Mouse (Mus musculus) liver, adult 2 months (tissue): ENCODE data around the gene Iqca. TPM values are rescaled to one million over a fixed set of nuclear protein-coding genes. Genes with fewer than 3 reads are reported as not detected.

Experiments used
- DNase-seq: peaks from one replicate; pipeline ENCODE4 v3.0.0-alpha.2; 2011; ENCODE audit warnings: low read depth, low spot score; ENCODE audit errors: extremely low read depth
- H3K27ac ChIP-seq: fragments of 200-500 bp; replicated peaks from 2 replicates; pipeline ENCODE4 v1.5.1; 2012; ENCODE audit warnings: low read depth, mild to moderate bottlenecking, control low read depth, inconsistent platforms, low read length; ENCODE audit not compliant: insufficient read depth
- H3K27me3 ChIP-seq: fragments of 200-500 bp; 2 replicates; pipeline ENCODE4 v1.6.1; 2012; ENCODE audit warnings: mild to moderate bottlenecking, moderate library complexity, low read length, inconsistent platforms; ENCODE audit not compliant: control insufficient read depth, insufficient read depth
- H3K36me3 ChIP-seq: fragments of 200-500 bp; 2 replicates; pipeline ENCODE4 v1.6.1; 2012; ENCODE audit warnings: low read length, inconsistent platforms; ENCODE audit not compliant: control insufficient read depth, insufficient read depth
- H3K4me1 ChIP-seq: fragments of 200-500 bp; 2 replicates; pipeline ENCODE4 v1.6.1; 2011; ENCODE audit warnings: low read length; ENCODE audit not compliant: control insufficient read depth, insufficient read depth
- H3K4me3 ChIP-seq: fragments of 200-500 bp; 2 replicates; pipeline ENCODE4 v1.5.1; 2011; ENCODE audit warnings: low read depth, mild to moderate bottlenecking, control low read depth, low read length, moderate library complexity; ENCODE audit not compliant: insufficient read depth
- H3K79me2 ChIP-seq: fragments of 200-500 bp; 2 replicates; pipeline ENCODE4 v1.6.1; 2012; ENCODE audit warnings: inconsistent platforms, mild to moderate bottlenecking, low read length, moderate library complexity; ENCODE audit not compliant: control insufficient read depth, insufficient read depth
- H3K9ac ChIP-seq: fragments of 200-500 bp; 2 replicates; pipeline ENCODE4 v1.6.1; 2012; ENCODE audit warnings: low read depth, mild to moderate bottlenecking, control low read depth, inconsistent platforms, low read length
- CTCF ChIP-seq: fragments of 200-500 bp; IDR thresholded peaks from 2 replicates; pipeline ENCODE4 v1.5.1; 2011; ENCODE audit warnings: low read depth, low read length, control low read depth
- POLR2A ChIP-seq: fragments of 200-500 bp; IDR thresholded peaks from 2 replicates; pipeline ENCODE4 v1.6.1; 2011; ENCODE audit warnings: low read length, control low read depth; ENCODE audit not compliant: insufficient read depth; ENCODE audit errors: extremely low read depth
- WGBS: fragments of 180-500 bp; shearing (Covaris S2); methylation state at CpG from one replicate; pipeline ENCODE4 v1.1.7; 2018; 5-methylcytosine and 5-hydroxymethylcytosine counted together
- polyA plus RNA-seq: library from polyadenylated mRNA; depleted of rRNA; stranded (reverse); fragments of >200 nt; gene quantifications from 2 replicates; pipeline ENCODE4 v1.2.3, GENCODE M21; 2012
- total RNA-seq: library from RNA; depleted of rRNA; stranded (reverse); fragments of >200 nt; gene quantifications from 2 replicates; pipeline ENCODE4 v1.2.3, GENCODE M21; 2014

Iqca gene
- total and polyA plus RNA-seq, 2 experiments: not detected

GRCm38 (mm10) chr1:90132402-90132801, 20.8 kb downstream of the Iqca start:
- H3K27ac ChIP-seq: no peak overlapping the region
- WGBS: 82% methylated on average over 11 of the region's 11 CpGs

GRCm38 (mm10) chr1:90131982-90132381, 21.2 kb downstream of the Iqca start:
- Histone ChIP-seq H3K27me3 (no peaks in the 10 kb centered on the region), H3K4me3 (no peak overlapping the region), H3K79me2 (no peaks in the 10 kb centered on the region), H3K27ac (no peak overlapping the region), H3K4me1 (no peaks in the 10 kb centered on the region), H3K36me3 (no peaks in the 10 kb centered on the region), H3K9ac (no peak overlapping the region)
- 80% methylated on average over 7 of the region's 7 CpGs for WGBS
- no peak for DNase-seq
- no peak for TF ChIP-seq POLR2A
- TF ChIP-seq CTCF: no peak

More at GRCm38 (mm10) chr1:90132402-90132801, 20.8 kb downstream of the Iqca start:
- Histone ChIP-seq H3K4me1 (no peaks in the 10 kb centered on the region), H3K79me2 (no peaks in the 10 kb centered on the region), H3K9ac (no peak overlapping the region), H3K4me3 (no peak overlapping the region), H3K27me3 (no peaks in the 10 kb centered on the region), H3K36me3 (no peaks in the 10 kb centered on the region)
- DNase-seq: no peak
- TF ChIP-seq POLR2A (no peak), CTCF (no peak)

- Histone ChIP-seq H3K9ac (no peak overlapping the region), H3K27ac (no peak overlapping the region), H3K27me3 (no peaks in the 10 kb centered on the region), H3K79me2 (no peaks in the 10 kb centered on the region), H3K36me3 (no peaks in the 10 kb centered on the region), H3K4me3 (no peak overlapping the region), H3K4me1 (no peaks in the 10 kb centered on the region)
- no peak for TF ChIP-seq CTCF
- TF ChIP-seq POLR2A: no peak
- no peak for DNase-seq
- WGBS: 90% methylated on average over 12 of the region's 12 CpGs
Observed at GRCm38 (mm10) chr1:90124561-90124960, 28.6 kb downstream of the Iqca start.

- H3K27ac ChIP-seq: no peak overlapping the region
- DNase-seq: no peak
- H3K79me2 ChIP-seq: no peaks in the 10 kb centered on the region
- H3K27me3 ChIP-seq: no peaks in the 10 kb centered on the region
- no peaks in the 10 kb centered on the region for H3K4me1 ChIP-seq
- H3K36me3 ChIP-seq: no peaks in the 10 kb centered on the region
- no peak overlapping the region for H3K9ac ChIP-seq
- WGBS: 79% methylated on average over 6 of the region's 6 CpGs
- no peak overlapping the region for H3K4me3 ChIP-seq
- TF ChIP-seq CTCF (no peak), POLR2A (no peak)
Observed at GRCm38 (mm10) chr1:90120706-90121105, 32.5 kb downstream of the Iqca start.

- H3K27me3 ChIP-seq: no peaks in the 10 kb centered on the region
- H3K4me3 ChIP-seq: no peak overlapping the region
- no peak overlapping the region for H3K9ac ChIP-seq
- 90% methylated on average over 12 of the region's 12 CpGs for WGBS
- TF ChIP-seq CTCF (no peak), POLR2A (no peak)
- H3K27ac ChIP-seq: no peak overlapping the region
- no peaks in the 10 kb centered on the region for H3K4me1 ChIP-seq
- no peak for DNase-seq
- H3K36me3 ChIP-seq: no peaks in the 10 kb centered on the region
- H3K79me2 ChIP-seq: no peaks in the 10 kb centered on the region
Observed at GRCm38 (mm10) chr1:90119214-90119613, 34.0 kb downstream of the Iqca start.

- TF ChIP-seq CTCF: no peak
- TF ChIP-seq POLR2A: no peak
- 69% methylated on average over 7 of the region's 7 CpGs for WGBS
- H3K27me3 ChIP-seq: no peaks in the 10 kb centered on the region
- DNase-seq: no peak
- no peaks in the 10 kb centered on the region for H3K4me1 ChIP-seq
- H3K36me3 ChIP-seq: no peaks in the 10 kb centered on the region
- H3K9ac ChIP-seq: no peak overlapping the region
- H3K79me2 ChIP-seq: no peaks in the 10 kb centered on the region
- H3K4me3 ChIP-seq: no peak overlapping the region
- H3K27ac ChIP-seq: no peak overlapping the region
Observed at GRCm38 (mm10) chr1:90117207-90117606, 36.0 kb downstream of the Iqca start.
